Mouse (Mus musculus): ENCODE measurements at regions not wholly inside any gene's neighbourhood (a gene's known extent, or its start where the extent isn't known, plus 50 kb on each side); places are given as distances from the start of the nearest gene placed in this dataset.

DNA sequence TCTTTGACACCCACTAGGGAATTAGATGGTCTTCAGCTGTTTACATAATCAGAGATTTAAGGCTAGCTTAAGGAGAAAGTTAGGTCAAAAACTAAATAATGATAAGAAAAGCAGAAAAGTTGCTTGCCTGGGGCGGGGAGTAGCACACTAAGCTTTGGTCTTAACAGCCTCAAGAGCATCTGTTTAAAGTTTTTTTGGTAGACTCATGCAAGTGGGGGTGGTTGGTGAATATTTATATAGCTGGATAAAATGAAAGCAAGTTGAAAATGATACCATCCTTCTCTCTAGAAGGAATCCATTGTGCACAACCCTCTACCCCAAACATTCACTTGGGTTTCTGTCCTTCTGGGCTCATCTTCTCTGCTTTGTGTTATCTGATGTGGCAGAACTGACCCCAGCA is 85.3 kb upstream of the Lifr start:
- DNase-seq (ENCODE audit: low spot score): no peak

GRCm38 (mm10) chr15:7006271-7006670 is 84.1 kb upstream of the Lifr start:
- no peak for DNase-seq (ENCODE audit: low spot score)

DNA sequence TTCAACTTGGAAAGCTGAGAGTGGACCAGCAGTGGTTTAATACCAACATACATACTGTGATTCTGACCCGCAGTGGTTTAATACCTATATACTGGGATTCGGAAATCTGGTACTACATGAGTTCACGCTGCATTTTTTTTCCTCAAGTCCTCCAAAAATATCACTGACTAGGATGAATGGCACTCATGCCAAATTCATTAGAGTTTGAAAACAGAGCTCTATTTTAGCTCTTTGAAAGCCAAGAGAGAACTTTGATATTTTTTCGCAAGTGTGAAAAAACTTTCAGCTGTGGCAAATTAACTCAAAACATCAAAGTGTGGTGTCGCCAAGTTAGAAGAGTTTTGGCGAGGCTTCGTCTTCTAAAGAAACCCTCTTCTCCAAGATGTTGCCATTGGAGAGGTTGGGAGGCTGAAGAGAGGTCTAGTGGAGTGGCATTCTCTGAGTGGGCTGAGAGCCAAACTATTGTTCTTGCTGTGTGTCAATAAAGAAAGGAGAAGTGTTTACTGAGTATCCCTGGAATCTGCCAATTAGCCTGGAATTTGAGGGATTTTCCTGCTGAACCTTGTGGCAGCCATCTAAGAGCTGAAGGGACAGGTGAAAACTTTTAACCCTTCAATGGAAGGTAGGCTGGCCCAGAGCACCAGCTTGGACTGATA is 81.6 kb upstream of the Lifr start:
- DNase-seq (ENCODE audit: low spot score): no peak

- DNase-seq (ENCODE audit: low spot score): no peak
These were observed 79.3 kb upstream of the Lifr start for GRCm38 (mm10) chr15:7010966-7011695.

DNA sequence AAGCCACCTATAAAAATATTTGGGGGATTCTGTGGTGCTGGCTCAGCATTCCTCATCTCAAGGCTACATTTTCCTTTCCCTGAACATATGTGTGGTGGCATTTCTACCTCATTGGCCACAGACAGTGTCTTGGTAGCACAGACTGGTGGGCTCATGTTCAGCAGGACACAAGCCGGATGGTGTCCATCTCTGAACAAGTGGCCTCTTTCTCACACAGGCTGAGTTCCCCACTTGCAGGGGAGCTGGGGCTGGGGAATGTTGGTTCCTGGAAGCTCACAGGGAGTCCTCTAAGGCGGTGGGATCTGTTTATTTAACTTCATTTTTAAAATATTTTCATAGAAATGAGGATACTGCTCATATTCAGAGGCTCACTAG is 78.7 kb upstream of the Lifr start:
- no peak for DNase-seq (ENCODE audit: low spot score)

GRCm38 (mm10) chr15:7012446-7012845 is 78.0 kb upstream of the Lifr start:
- no peak for DNase-seq (ENCODE audit: low spot score)

GRCm38 (mm10) chr15:7013047-7013446 is 77.4 kb upstream of the Lifr start:
- DNase-seq (ENCODE audit: low spot score): no peak

DNA sequence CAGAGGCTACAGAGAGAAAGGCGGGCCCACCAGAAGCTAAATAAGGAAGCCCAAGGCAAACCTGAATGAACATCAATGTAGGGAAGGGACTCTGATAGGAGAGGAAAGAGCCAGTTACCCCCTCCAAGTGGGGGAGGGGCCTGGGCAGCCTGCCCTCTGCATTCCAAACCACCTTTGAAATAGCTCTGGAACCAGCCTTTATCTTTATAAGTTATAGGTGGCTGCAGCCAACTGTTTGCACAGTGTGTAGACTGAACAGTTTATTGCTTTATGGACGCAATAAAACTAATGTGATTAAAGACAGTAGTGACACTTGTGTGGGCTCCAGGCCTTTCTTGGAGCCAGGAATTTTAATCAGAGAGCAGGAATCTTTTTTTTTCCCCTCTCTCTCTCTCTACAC is 75.4 kb upstream of the Lifr start:
- DNase-seq (ENCODE audit: low spot score): no peak

DNA sequence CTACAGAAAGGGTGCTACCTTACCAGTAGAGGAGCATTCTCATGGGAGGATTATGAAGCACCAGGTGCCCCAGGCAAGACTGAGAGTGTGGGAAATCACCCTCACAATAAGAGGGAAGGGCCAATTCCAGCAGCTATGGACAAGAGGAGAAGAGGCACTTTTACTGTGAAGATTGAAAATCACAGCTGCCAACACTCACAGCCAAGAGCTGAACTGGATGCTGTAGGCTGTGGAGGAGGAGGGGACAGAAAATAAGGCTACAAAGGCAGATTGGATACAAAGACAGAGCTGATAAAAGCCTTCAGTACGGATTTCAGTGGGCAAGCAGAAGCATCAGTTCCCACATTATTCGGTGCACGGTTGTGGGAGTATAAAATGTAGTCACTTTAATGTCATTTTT is 74.4 kb upstream of the Lifr start:
- DNase-seq (ENCODE audit: low spot score): no peak

GRCm38 (mm10) chr15:7017281-7017845 is 73.1 kb upstream of the Lifr start:
- DNase-seq (ENCODE audit: low spot score): no peak

- no peak for DNase-seq (ENCODE audit: low spot score)
These were observed 67.8 kb upstream of the Lifr start for GRCm38 (mm10) chr15:7022660-7023059.

- DNase-seq (ENCODE audit: low spot score): no peak
These were observed 65.2 kb upstream of the Lifr start for GRCm38 (mm10) chr15:7025194-7025593.

- no peak for DNase-seq (ENCODE audit: low spot score)
These were observed 58.9 kb upstream of the Lifr start for GRCm38 (mm10) chr15:7031297-7032043.

GRCm38 (mm10) chr15:7037475-7037874 is 52.9 kb upstream of the Lifr start:
- no peak for DNase-seq (ENCODE audit: low spot score)

DNA sequence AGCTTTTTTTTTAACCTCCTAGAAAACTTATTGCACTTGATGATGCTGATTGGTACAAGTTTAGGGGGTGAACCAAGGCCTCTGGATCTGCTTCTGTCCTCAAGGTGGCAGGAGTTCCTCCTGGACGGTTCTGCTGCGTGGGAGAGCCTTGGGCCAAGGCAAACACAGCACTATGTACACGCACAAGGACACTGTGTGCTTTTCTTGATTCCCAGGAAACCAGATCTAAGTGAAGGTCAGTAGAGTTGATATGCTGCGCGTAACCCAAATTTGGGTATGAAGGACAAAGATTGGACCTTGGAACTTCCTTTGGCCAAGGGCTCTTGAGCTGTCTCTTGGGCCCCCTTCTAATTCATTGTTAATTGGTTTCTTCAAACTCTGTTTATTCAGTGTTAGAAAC is 51.3 kb upstream of the Lifr start:
- no peak for DNase-seq (ENCODE audit: low spot score)

- no peak for DNase-seq (ENCODE audit: low spot score)
These were observed 50.6 kb upstream of the Lifr start for GRCm38 (mm10) chr15:7039825-7040224.
